Mouse (Mus musculus): ENCODE results near the gene Arhgap28.

The Arhgap28 gene

GRCm38 (mm10) chr17:67989716-67990115 lies 14.2 kb downstream of the Arhgap28 start:
- in situ Hi-C loops (cut with MboI) = no loop called here

- in situ Hi-C loops (cut with MboI) = no loop called here
Measured at GRCm38 (mm10) chr17:67988920-67989621, 14.8 kb downstream of the Arhgap28 start.

GRCm38 (mm10) chr17:67985532-67985931 lies 18.4 kb downstream of the Arhgap28 start:
- in situ Hi-C loops (cut with MboI) = no loop called here

- in situ Hi-C loops (cut with MboI) = no loop called here
Measured at GRCm38 (mm10) chr17:67980573-67980972, 23.3 kb downstream of the Arhgap28 start.

- in situ Hi-C loops (cut with MboI) = no loop called here
Measured at GRCm38 (mm10) chr17:67979248-67979647, 24.7 kb downstream of the Arhgap28 start.

GRCm38 (mm10) chr17:67978786-67979185 lies 25.1 kb downstream of the Arhgap28 start:
- in situ Hi-C loops (cut with MboI) = no loop called here

- in situ Hi-C loops (cut with MboI) = no loop called here
Measured at GRCm38 (mm10) chr17:67976465-67976864, 27.5 kb downstream of the Arhgap28 start.

- in situ Hi-C loops (cut with MboI) = no loop called here
Measured at GRCm38 (mm10) chr17:67976027-67976426, 27.9 kb downstream of the Arhgap28 start.

- in situ Hi-C loops (cut with MboI) = no loop called here
Measured at GRCm38 (mm10) chr17:67974679-67975078, 29.2 kb downstream of the Arhgap28 start.

GRCm38 (mm10) chr17:67966853-67967540 lies 36.9 kb downstream of the Arhgap28 start:
- in situ Hi-C loops (cut with MboI) = no loop called here

- in situ Hi-C loops (cut with MboI) = no loop called here
Measured at GRCm38 (mm10) chr17:67962858-67963257, 41.1 kb downstream of the Arhgap28 start.

- in situ Hi-C loops (cut with MboI) = no loop called here
Measured at GRCm38 (mm10) chr17:67962020-67962419, 41.9 kb downstream of the Arhgap28 start.

GRCm38 (mm10) chr17:67958909-67959308 lies 45.0 kb downstream of the Arhgap28 start:
- in situ Hi-C loops (cut with MboI) = no loop called here

GRCm38 (mm10) chr17:67957603-67958002 lies 46.3 kb downstream of the Arhgap28 start:
- in situ Hi-C loops (cut with MboI) = no loop called here

- in situ Hi-C loops (cut with MboI) = no loop called here
Measured at GRCm38 (mm10) chr17:67955876-67956690, 47.8 kb downstream of the Arhgap28 start.

GRCm38 (mm10) chr17:67954961-67955360 lies 49.0 kb downstream of the Arhgap28 start:
- in situ Hi-C loops (cut with MboI) = no loop called here

- in situ Hi-C loops (cut with MboI) = no loop called here
Measured at GRCm38 (mm10) chr17:67950523-67951213, 53.3 kb downstream of the Arhgap28 start.

GRCm38 (mm10) chr17:67948601-67949000 lies 55.3 kb downstream of the Arhgap28 start:
- in situ Hi-C loops (cut with MboI) = no loop called here

GRCm38 (mm10) chr17:67945453-67945852 lies 58.5 kb downstream of the Arhgap28 start:
- in situ Hi-C loops (cut with MboI) = no loop called here

- in situ Hi-C loops (cut with MboI) = no loop called here
Measured at GRCm38 (mm10) chr17:67944256-67944655, 59.7 kb downstream of the Arhgap28 start.

GRCm38 (mm10) chr17:67941026-67941425 lies 62.9 kb downstream of the Arhgap28 start:
- in situ Hi-C loops (cut with MboI) = no loop called here

GRCm38 (mm10) chr17:67937050-67937449 lies 66.9 kb downstream of the Arhgap28 start:
- in situ Hi-C loops (cut with MboI) = no loop called here

All from mature B cell (primary cell).